Mouse (Mus musculus) MEL (cell line): ENCODE measurements around the gene 9130019O22Rik.

ENCODE experiments used
- CTCF ChIP-seq, 3 experiments: IDR thresholded peaks in 2 of 3; conservative IDR thresholded peaks in 1 of 3; 2 replicates each; pipeline ENCODE4 v1.5.1; 2011 to 2012; ENCODE audit warnings: low read length in 3 of 3, low read depth in 2 of 3, mild to moderate bottlenecking in 2 of 3, improper control_type of control experiment in 1 of 3, inconsistent platforms in 1 of 3, mixed read lengths in 1 of 3, moderate library complexity in 1 of 3; ENCODE audit not compliant: control insufficient read depth in 1 of 3, insufficient read depth in 1 of 3, poor library complexity in 1 of 3, severe bottlenecking in 1 of 3
- ELF1 ChIP-seq: IDR thresholded peaks from 2 replicates; pipeline ENCODE4 v1.6.1; 2014; ENCODE audit warnings: low read depth, mild to moderate bottlenecking, inconsistent platforms, low read length, improper control_type of control experiment, moderate library complexity
- EP300 ChIP-seq, 2 experiments: IDR thresholded peaks; 2 replicates each; pipeline ENCODE4 v1.6.1; 2011; ENCODE audit warnings: improper control_type of control experiment in 2 of 2, low read length in 2 of 2, low read depth in 1 of 2, mild to moderate bottlenecking in 1 of 2
- HCFC1 ChIP-seq: IDR thresholded peaks from 2 replicates; pipeline ENCODE4 v1.6.1; 2012; ENCODE audit warnings: low read depth, mild to moderate bottlenecking, inconsistent platforms, low read length, improper control_type of control experiment, moderate library complexity
- KAT2A ChIP-seq: conservative IDR thresholded peaks from 2 replicates; pipeline ENCODE4 v1.6.1; 2012; ENCODE audit warnings: low read depth, low read length, improper control_type of control experiment, inconsistent platforms
- MAX ChIP-seq: IDR thresholded peaks from 2 replicates; pipeline ENCODE4 v1.6.1; 2011; ENCODE audit warnings: low read length, improper control_type of control experiment
- POLR2A ChIP-seq, 2 experiments: IDR thresholded peaks; 2 replicates each; pipeline ENCODE4 v1.6.1; 2011 to 2012; ENCODE audit warnings: low read length in 2 of 2, mild to moderate bottlenecking in 2 of 2, control low read depth in 1 of 2, improper control_type of control experiment in 1 of 2, low read depth in 1 of 2, moderate library complexity in 1 of 2; ENCODE audit not compliant: control insufficient read depth in 1 of 2, insufficient read depth in 1 of 2, poor library complexity in 1 of 2
- POLR2AphosphoS2 ChIP-seq: IDR thresholded peaks from 2 replicates; pipeline ENCODE4 v1.6.1; 2011; ENCODE audit warnings: low read length, improper control_type of control experiment
- POLR2AphosphoS5 ChIP-seq: IDR thresholded peaks from 2 replicates; pipeline ENCODE4 v1.6.1; 2012; ENCODE audit warnings: low read depth, borderline replicate concordance, mild to moderate bottlenecking, inconsistent platforms, low read length, moderate library complexity, mixed read lengths
- SIN3A ChIP-seq: IDR thresholded peaks from 2 replicates; pipeline ENCODE4 v1.6.1; 2012; ENCODE audit warnings: low read length, improper control_type of control experiment, inconsistent platforms
- TBP ChIP-seq: IDR thresholded peaks from 2 replicates; pipeline ENCODE4 v1.8.0; 2011; ENCODE audit warnings: low read depth, low read length, improper control_type of control experiment
- ZMIZ1 ChIP-seq: IDR thresholded peaks from 2 replicates; pipeline ENCODE4 v1.6.1; 2012; ENCODE audit warnings: low read depth, mild to moderate bottlenecking, inconsistent platforms, low read length, improper control_type of control experiment, moderate library complexity
- ZNF384 ChIP-seq: IDR thresholded peaks from 2 replicates; pipeline ENCODE4 v1.6.1; 2012; ENCODE audit warnings: low read depth, mild to moderate bottlenecking, inconsistent platforms, low read length, improper control_type of control experiment

GRCm38 (mm10) chr7:127422247-127422646 is 35.3 kb upstream of the 9130019O22Rik start:
- TF ChIP-seq KAT2A (no peak), POLR2AphosphoS2 (no peak), EP300 (IDR thresholded peaks at IDR 0.05; ENCODE audit: low read depth in 1 of 2, low read length in 2 of 2) (no peak), TBP (no peak), CTCF (IDR thresholded peaks at IDR 0.05 in 2 of 3, conservative IDR thresholded peaks at IDR 0.05 in 1 of 3; ENCODE audit: control insufficient read depth in 1 of 3, insufficient read depth in 1 of 3, low read depth in 2 of 3, low read length in 3 of 3, poor library complexity in 1 of 3, severe bottlenecking in 1 of 3) (no peak), POLR2AphosphoS5 (no peak), ZNF384 (no peak), POLR2A (IDR thresholded peaks at IDR 0.05; ENCODE audit: control insufficient read depth in 1 of 2, insufficient read depth in 1 of 2, low read depth in 1 of 2, low read length in 2 of 2, poor library complexity in 1 of 2) (no peak), MAX (no peak), SIN3A (no peak), ZMIZ1 (no peak), ELF1 (no peak), HCFC1 (no peak)
